Mouse (Mus musculus): ENCODE results near the gene Mfng. TPM values are rescaled to one million over a fixed set of nuclear protein-coding genes. Genes with fewer than 3 reads are reported as not detected.

Gene Mfng
- total RNA-seq, 2 experiments from 2014 or later: 11.8 to 21.4 TPM

- DNase-seq (ENCODE audit: low spot score in 2 of 2): no peak
Observed at GRCm38 (mm10) chr15:78763210-78763609, 10.1 kb downstream of the Mfng start.

- no peak for DNase-seq (ENCODE audit: low spot score in 2 of 2)
Observed at GRCm38 (mm10) chr15:78761112-78761511, 12.2 kb downstream of the Mfng start.

- no peak for DNase-seq (ENCODE audit: low spot score in 2 of 2)
Observed at GRCm38 (mm10) chr15:78758132-78758531, 15.1 kb downstream of the Mfng start.

GRCm38 (mm10) chr15:78755966-78756725 is 17.1 kb downstream of the Mfng start:
- no peak for DNase-seq (ENCODE audit: low spot score in 2 of 2)

GRCm38 (mm10) chr15:78755226-78755625 is 18.0 kb downstream of the Mfng start:
- DNase-seq (ENCODE audit: low spot score in 2 of 2): no peak

GRCm38 (mm10) chr15:78754144-78754543 is 19.1 kb downstream of the Mfng start:
- no peak for DNase-seq (ENCODE audit: low spot score in 2 of 2)

- DNase-seq (ENCODE audit: low spot score in 2 of 2): no peak
Observed at GRCm38 (mm10) chr15:78752991-78753390, 20.3 kb downstream of the Mfng start.

GRCm38 (mm10) chr15:78750608-78751350 is 22.5 kb downstream of the Mfng start:
- DNase-seq (ENCODE audit: low spot score in 2 of 2): no peak

- DNase-seq (ENCODE audit: low spot score in 2 of 2): no peak
Observed at GRCm38 (mm10) chr15:78749855-78750254, 23.4 kb downstream of the Mfng start.

- DNase-seq (ENCODE audit: low spot score in 2 of 2): peak; percentile 84
Observed at GRCm38 (mm10) chr15:78744206-78744605, 29.1 kb downstream of the Mfng start.

- no peak for DNase-seq (ENCODE audit: low spot score in 2 of 2)
Observed at GRCm38 (mm10) chr15:78742831-78743230, 30.4 kb downstream of the Mfng start.

- no peak for DNase-seq (ENCODE audit: low spot score in 2 of 2)
Observed at GRCm38 (mm10) chr15:78740662-78741061, 32.6 kb downstream of the Mfng start.

- no peak for DNase-seq (ENCODE audit: low spot score in 2 of 2)
Observed at GRCm38 (mm10) chr15:78737146-78737545, 36.1 kb downstream of the Mfng start.

- DNase-seq (ENCODE audit: low spot score in 2 of 2): no peak
Observed at GRCm38 (mm10) chr15:78736681-78737100, 36.6 kb downstream of the Mfng start.

- no peak for DNase-seq (ENCODE audit: low spot score in 2 of 2)
Observed at GRCm38 (mm10) chr15:78736181-78736579, 37.1 kb downstream of the Mfng start.

GRCm38 (mm10) chr15:78735431-78736180 is 37.7 kb downstream of the Mfng start:
- no peak for DNase-seq (ENCODE audit: low spot score in 2 of 2)

- no peak for DNase-seq (ENCODE audit: low spot score in 2 of 2)
Observed at GRCm38 (mm10) chr15:78731830-78732229, 41.4 kb downstream of the Mfng start.

GRCm38 (mm10) chr15:78730315-78731049 is 42.8 kb downstream of the Mfng start:
- DNase-seq (ENCODE audit: low spot score in 2 of 2): no peak

GRCm38 (mm10) chr15:78726697-78727096 is 46.6 kb downstream of the Mfng start:
- no peak for DNase-seq (ENCODE audit: low spot score in 2 of 2)

GRCm38 (mm10) chr15:78720532-78720931 is 52.7 kb downstream of the Mfng start:
- DNase-seq (ENCODE audit: low spot score in 2 of 2): peak in 1 of 2 experiments; percentile 40

GRCm38 (mm10) chr15:78720094-78720493 is 53.2 kb downstream of the Mfng start:
- peak; percentile 60 to 63 for DNase-seq (ENCODE audit: low spot score in 2 of 2)
